Mouse (Mus musculus): ENCODE measurements around the gene Ski. TPM values are rescaled to one million over a fixed set of nuclear protein-coding genes. Genes with fewer than 3 reads are reported as not detected.

Ski gene
- total and polyA plus RNA-seq, 2 experiments from 2014 or later: 8.4 to 63.1 TPM

DNA sequence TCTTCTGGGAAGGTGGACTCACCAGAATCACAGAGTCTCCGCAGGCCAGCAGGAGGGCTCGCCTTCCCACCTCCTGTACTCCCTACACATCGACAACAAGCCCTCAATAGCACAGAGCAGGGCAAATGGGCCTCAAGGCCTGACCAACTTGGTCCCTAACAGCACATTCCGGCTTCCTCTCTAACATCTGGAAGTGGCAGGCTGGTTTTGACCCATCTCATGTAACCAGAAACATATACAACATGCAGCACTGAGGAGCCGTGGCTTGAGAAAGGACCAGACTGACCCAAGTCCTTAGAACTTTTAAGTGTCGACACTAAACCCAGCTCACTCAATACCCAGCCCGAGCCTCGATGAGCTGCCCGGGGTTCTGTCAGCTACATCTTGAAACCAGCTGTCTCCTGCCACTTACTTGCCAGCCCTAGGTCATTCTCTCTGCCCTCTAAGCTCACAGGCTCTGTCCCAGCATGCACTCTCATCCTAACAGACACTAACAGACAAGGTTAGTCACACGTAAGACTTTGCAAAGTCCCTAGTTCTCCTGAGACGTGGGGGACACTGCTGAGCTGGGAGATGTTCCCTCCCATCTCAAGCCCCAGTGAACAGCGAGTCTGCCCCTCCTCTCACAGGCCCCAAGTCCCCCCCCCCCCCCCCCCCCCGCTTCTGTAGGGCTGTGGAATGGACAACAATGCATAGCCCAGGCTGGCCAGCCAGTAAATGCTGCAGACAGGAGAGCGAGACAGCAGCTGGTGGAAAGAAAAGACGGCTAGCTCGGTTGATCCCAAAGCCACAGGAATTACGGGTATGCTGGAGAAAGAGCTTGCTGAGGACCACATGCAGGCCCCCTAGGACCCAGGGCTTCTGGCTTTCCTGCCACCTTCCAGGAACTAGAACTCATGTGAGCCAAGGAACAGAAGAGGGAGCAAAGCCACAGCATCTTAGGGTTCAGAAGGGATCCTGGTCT, 48.3 kb downstream of the Ski start:
- ATAC-seq (ENCODE audit: low FRiP score) (no peak), DNase-seq (ENCODE audit: low spot score) (no peak)
- 20% methylated on average over 17 of the region's 17 CpGs for WGBS
- Histone ChIP-seq H3K4me3 (ENCODE audit: low read depth, low read length) (no peak overlapping the region), H3K27me3 (ENCODE audit: insufficient read depth, low read length) (no peaks in the 10 kb centered on the region), H3K4me1 (ENCODE audit: insufficient read depth, low read length) (peaks cover 54% of the 10 kb centered on the region), H3K27ac (ENCODE audit: low read depth, low read length) (peak overlapping the region; percentile 71), H3K36me3 (ENCODE audit: insufficient read depth, low read length) (no peaks in the 10 kb centered on the region), H3K9ac (replicated peaks; ENCODE audit: low read length, poor library complexity, severe bottlenecking) (peak overlapping the region; percentile 33), H3K9me3 (ENCODE audit: low read length) (no peaks in the 10 kb centered on the region), H3K4me2 (ENCODE audit: low read depth, low read length, poor library complexity, severe bottlenecking) (no peak overlapping the region; the same call in 1 of the 2 replicates)
- TF ChIP-seq CTCF (IDR thresholded peaks at IDR 0.05): no peak

DNA sequence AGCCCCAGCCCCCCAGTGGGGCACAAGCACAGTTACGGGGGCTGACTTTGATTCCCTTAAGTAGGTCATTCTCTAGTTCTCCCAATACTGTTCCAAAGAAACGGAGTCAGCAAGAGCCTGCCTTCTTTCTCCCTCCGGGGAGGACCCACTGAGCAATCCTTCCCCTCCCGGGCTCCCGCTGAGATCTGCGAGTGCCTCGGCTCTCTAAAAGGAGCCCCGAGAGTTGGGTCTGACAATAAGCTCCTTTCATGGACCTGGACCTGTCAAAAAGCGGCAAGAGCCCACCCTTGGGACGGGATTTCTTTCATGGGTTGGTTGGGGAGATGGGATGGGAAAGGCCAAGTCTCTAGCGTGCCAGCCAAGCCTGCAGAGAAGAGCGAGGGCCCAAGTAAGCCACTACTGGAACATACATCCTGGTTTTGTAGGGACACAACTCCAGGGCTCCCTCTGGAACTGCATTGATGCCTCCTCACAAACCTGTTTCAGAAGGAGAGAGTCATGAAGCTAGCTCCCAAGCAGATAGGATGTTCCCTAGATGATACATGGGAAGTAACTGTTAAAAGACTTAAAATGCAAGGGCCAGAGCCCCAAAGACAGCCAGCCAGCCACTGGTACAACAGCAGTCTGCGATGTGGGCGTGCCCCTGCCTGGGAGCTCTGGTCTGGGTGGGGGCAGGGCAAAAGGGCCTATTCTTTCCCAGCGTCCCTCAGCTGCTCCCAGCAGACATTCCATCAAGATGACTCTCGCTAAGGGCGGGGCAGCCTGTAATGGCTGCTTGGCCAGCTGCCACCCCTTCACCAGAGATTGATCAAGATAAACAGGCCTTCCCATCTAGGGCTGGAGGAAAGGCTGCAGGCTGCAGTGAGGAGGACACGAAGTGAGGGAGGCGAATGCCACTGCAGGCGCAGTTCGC, 49.2 kb downstream of the Ski start:
- DNase-seq (ENCODE audit: low spot score) (peak; percentile 91), ATAC-seq (ENCODE audit: low FRiP score) (peak; percentile 57)
- Histone ChIP-seq H3K4me3 (ENCODE audit: low read depth, low read length) (no peak overlapping the region), H3K4me1 (ENCODE audit: insufficient read depth, low read length) (peaks cover 45% of the 10 kb centered on the region), H3K9ac (replicated peaks; ENCODE audit: low read length, poor library complexity, severe bottlenecking) (peak overlapping the region; percentile 33; the same call in 1 of the 2 replicates), H3K27me3 (ENCODE audit: insufficient read depth, low read length) (no peaks in the 10 kb centered on the region), H3K4me2 (ENCODE audit: low read depth, low read length, poor library complexity, severe bottlenecking) (peak overlapping the region; percentile 33), H3K9me3 (ENCODE audit: low read length) (no peaks in the 10 kb centered on the region), H3K36me3 (ENCODE audit: insufficient read depth, low read length) (no peaks in the 10 kb centered on the region), H3K27ac (ENCODE audit: low read depth, low read length) (peak overlapping the region; percentile 71)
- WGBS: 11% methylated on average over 21 of the region's 21 CpGs
- TF ChIP-seq CTCF (IDR thresholded peaks at IDR 0.05): no peak

DNA sequence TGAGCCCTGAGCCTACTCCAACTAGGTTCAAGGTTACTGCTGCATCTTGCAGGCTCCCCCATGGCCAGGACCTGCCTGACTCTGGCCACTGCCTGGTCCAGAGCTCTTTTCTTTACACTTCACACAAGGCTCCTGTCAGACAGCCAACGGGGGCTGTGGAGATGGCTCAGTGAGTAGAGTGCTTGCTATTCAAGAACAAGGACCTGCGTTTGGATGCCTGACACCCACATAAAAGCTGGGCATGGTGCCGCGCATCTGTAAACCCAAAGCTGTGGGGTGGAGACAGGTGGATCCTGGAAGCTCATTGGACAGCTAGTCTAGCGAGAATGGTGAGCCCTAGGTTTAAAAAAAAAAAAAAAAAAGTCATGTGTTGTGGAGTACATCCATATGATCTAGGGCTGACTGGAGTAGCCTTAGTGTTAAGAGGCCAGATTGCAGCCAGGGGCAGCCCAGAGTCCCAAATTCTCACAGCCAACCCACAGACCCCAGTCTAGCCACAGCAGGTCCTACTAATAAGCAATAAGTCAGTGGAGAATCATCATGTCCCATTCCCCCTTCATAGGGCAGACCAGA, 50.3 kb downstream of the Ski start:
- Histone ChIP-seq H3K4me2 (ENCODE audit: low read depth, low read length, poor library complexity, severe bottlenecking) (no peak overlapping the region), H3K4me3 (ENCODE audit: low read depth, low read length) (no peak overlapping the region), H3K9me3 (ENCODE audit: low read length) (no peaks in the 10 kb centered on the region), H3K4me1 (ENCODE audit: insufficient read depth, low read length) (peaks cover 38% of the 10 kb centered on the region), H3K36me3 (ENCODE audit: insufficient read depth, low read length) (no peaks in the 10 kb centered on the region), H3K27me3 (ENCODE audit: insufficient read depth, low read length) (no peaks in the 10 kb centered on the region), H3K9ac (replicated peaks; ENCODE audit: low read length, poor library complexity, severe bottlenecking) (no peak overlapping the region), H3K27ac (ENCODE audit: low read depth, low read length) (peak overlapping the region; percentile 71)
- TF ChIP-seq CTCF (IDR thresholded peaks at IDR 0.05): no peak
- WGBS: 60% methylated on average over 5 of the region's 5 CpGs
- ATAC-seq (ENCODE audit: low FRiP score): no peak
- DNase-seq (ENCODE audit: low spot score): peak; percentile 56

DNA sequence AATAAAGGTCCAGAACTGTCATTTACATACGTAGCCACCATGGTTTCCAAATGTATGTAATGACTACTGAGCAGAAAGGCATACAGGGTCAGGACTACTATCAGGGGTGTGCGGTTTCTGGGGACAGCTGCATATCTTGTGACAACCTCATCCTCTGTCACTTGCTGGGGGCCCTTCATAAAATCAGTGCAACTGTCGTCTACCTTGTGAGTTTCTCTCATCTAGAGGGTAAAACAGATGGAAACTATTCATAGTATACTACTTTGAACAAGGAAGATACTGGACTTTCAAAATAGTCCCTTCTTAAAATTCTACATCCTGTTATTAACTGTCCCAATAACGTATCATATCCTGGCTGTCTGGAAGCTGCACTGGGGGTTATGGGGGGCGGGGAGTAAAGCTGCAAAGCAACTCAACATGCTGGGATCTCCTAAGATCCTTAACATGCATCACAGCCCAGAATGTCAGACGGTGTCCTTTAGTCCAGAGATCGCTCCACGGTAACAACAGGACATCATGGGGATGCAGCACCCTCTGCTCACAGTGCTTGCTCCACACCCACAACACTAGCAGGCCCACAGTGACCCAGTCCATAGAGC, 51.7 kb downstream of the Ski start:
- Histone ChIP-seq H3K36me3 (ENCODE audit: insufficient read depth, low read length) (no peaks in the 10 kb centered on the region), H3K27me3 (ENCODE audit: insufficient read depth, low read length) (no peaks in the 10 kb centered on the region), H3K4me2 (ENCODE audit: low read depth, low read length, poor library complexity, severe bottlenecking) (no peak overlapping the region), H3K9me3 (ENCODE audit: low read length) (no peaks in the 10 kb centered on the region), H3K4me3 (ENCODE audit: low read depth, low read length) (no peak overlapping the region), H3K9ac (replicated peaks; ENCODE audit: low read length, poor library complexity, severe bottlenecking) (no peak overlapping the region), H3K27ac (ENCODE audit: low read depth, low read length) (no peak overlapping the region), H3K4me1 (ENCODE audit: insufficient read depth, low read length) (peaks cover 38% of the 10 kb centered on the region)
- no peak for TF ChIP-seq CTCF (IDR thresholded peaks at IDR 0.05)
- ATAC-seq (ENCODE audit: low FRiP score): no peak
- WGBS: 78% methylated on average over 8 of the region's 8 CpGs
- no peak for DNase-seq (ENCODE audit: low spot score)

DNA sequence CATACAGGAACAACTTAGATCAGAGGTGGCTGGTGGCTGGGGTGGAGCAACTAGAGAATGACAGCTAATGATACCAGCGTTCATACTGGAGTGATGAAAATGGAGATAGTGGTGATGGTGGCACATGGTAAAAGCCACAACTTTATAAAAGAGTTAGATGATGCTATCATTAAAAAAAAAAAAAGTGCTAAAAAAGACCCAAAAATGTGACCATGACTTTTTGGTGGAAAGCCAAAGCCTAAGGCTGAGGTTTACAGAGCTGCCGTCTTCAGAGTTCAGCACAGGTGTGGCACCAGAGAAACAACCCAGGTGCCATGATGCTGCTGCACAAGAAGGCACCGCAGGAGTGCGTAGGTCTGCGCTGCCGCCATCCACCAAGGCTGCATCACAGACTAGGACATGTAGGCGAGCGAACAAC, 53.5 kb downstream of the Ski start:
- H3K27ac ChIP-seq (ENCODE audit: low read depth, low read length): no peak overlapping the region
- 93% methylated on average over 8 of the region's 8 CpGs for WGBS
- no peak for TF ChIP-seq CTCF (IDR thresholded peaks at IDR 0.05)
- H3K4me2 ChIP-seq (ENCODE audit: low read depth, low read length, poor library complexity, severe bottlenecking): no peak overlapping the region
- no peaks in the 10 kb centered on the region for H3K27me3 ChIP-seq (ENCODE audit: insufficient read depth, low read length)
- no peaks in the 10 kb centered on the region for H3K9me3 ChIP-seq (ENCODE audit: low read length)
- no peak overlapping the region for H3K9ac ChIP-seq (replicated peaks; ENCODE audit: low read length, poor library complexity, severe bottlenecking)
- no peak for ATAC-seq (ENCODE audit: low FRiP score)
- no peaks in the 10 kb centered on the region for H3K36me3 ChIP-seq (ENCODE audit: insufficient read depth, low read length)
- H3K4me3 ChIP-seq (ENCODE audit: low read depth, low read length): no peak overlapping the region
- H3K4me1 ChIP-seq (ENCODE audit: insufficient read depth, low read length): peaks cover 28% of the 10 kb centered on the region
- DNase-seq (ENCODE audit: low spot score): no peak

Data from midbrain, postnatal 0 days (tissue).